Mouse (Mus musculus): ENCODE data around the gene Trip6.

GRCm38 (mm10) chr5:137348482-137349383, 34.5 kb upstream of the Trip6 start:
- TF ChIP-seq POLR2A (IDR thresholded peaks at IDR 0.05; ENCODE audit: insufficient read length, low read depth) (no peak), MYOG (IDR thresholded peaks at IDR 0.05; ENCODE audit: control insufficient read depth in 1 of 3, insufficient read depth in 1 of 3, insufficient read length in 2 of 3, low read depth in 2 of 3) (no peak), USF1 (IDR thresholded peaks at IDR 0.05; ENCODE audit: low read depth) (no peak), E2F4 (IDR thresholded peaks at IDR 0.05; ENCODE audit: insufficient read depth) (no peak), MAX (IDR thresholded peaks at IDR 0.05; ENCODE audit: low read depth) (no peak), MYOD1 (IDR thresholded peaks at IDR 0.05; ENCODE audit: control insufficient read depth in 1 of 3, insufficient read length in 2 of 3, low read depth in 2 of 3) (no peak), SRF (IDR thresholded peaks at IDR 0.05; ENCODE audit: control insufficient read depth, insufficient read length, low read depth) (no peak), POLR2AphosphoS2 (IDR thresholded peaks at IDR 0.05; ENCODE audit: insufficient read length, low read depth) (no peak)
